Mouse (Mus musculus): ENCODE measurements at regions not wholly inside any gene's neighbourhood (a gene's known extent, or its start where the extent isn't known, plus 50 kb on each side); places are given as distances from the start of the nearest gene placed in this dataset.
"Not testable (repeated sequence)": the region's sequence is repeated elsewhere in the genome, so short reads cannot be mapped to it uniquely, and the experiment has no call there.

DNA sequence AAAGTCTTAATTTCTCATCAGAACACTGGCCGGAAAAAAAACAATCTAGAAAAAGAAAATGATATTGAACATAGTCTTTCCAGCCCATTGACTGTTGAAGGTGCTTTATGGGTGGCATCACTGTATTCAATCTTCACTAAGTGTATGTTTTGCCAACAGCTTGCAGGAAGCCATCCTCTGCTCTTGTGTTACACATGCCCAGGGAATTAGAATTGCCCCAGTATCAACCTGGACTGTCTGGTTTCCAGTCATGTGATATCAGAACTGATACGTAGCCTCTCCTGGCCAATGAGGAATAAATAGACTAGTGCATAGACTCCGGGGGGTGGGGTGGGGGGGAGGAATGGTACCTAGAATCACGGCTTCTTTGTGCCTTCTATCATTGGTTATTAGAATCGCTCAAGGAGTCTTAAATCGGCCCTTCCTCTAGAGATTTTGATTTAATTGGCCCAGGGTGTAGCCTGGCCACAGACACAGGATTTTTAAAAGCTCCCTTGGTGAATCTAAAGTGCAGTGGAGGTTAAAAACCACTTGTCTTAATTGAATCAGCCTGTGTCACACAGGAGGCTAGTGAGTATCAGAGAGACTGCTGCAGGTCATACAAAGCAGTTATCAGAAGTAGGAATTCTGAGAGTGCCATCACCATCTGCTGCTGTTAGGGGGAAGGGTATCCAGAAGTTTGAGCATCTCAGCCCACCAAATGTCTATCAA lies 218.0 kb upstream of the Klf3 start:
- H3K27me3 ChIP-seq (ENCODE audit: poor library complexity, severe bottlenecking) = no peaks in the 10 kb centered on the region
- no peak for DNase-seq (ENCODE audit: extremely low spot score, low spot score)
- H3K27ac ChIP-seq = peak overlapping the region; percentile 60; the same call in 1 of the 2 replicates
- H3K4me1 ChIP-seq = peaks cover 31% of the 10 kb centered on the region
- H3K9me3 ChIP-seq = no peaks in the 10 kb centered on the region; the same call in 1 of the 2 replicates
- no peak overlapping the region for H3K4me3 ChIP-seq
- no peaks in the 10 kb centered on the region for H3K36me3 ChIP-seq (replicated peaks)
- 73% methylated on average over 6 of the region's 6 CpGs for WGBS

DNA sequence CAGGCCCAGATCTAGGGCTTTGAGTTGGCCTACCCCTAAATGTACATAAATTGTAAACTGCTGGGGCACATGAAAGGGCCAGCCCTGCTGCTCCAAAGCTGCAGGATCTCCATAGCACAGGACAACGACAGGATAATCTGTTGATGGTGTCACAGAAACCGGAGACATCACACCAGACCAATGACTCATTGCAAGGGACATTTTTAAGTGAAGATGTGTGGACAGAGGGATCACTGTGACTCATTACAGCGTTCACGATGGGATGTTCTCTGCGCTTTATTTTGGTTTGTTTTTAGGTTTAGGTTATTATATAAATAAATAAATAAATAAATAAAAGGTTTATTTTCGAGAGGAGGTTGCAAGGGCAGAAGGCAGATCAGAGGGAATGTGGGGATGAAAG lies 216.9 kb upstream of the Klf3 start:
- 92% methylated on average over 6 of the region's 6 CpGs for WGBS

DNA sequence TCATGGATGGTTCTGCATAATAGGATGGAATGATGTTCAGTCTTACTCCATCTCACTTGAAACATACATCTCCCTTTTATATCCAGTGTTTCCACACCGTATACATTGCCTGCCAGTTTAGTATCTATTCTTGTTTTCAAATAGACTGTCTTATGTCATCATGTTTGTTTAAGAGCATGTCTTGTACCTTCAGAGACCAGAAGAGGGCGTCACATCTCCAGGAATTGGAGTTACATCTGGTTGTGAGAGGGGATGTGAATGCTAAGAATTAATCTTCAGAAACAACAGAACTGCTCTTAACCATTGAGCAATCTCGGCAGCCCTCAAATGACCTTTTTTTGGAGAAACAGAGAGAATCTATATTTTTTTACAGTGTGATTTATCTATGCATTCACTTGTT lies 216.3 kb upstream of the Klf3 start:
- DNase-seq (ENCODE audit: extremely low spot score, low spot score) = no peak
- Histone ChIP-seq H3K27ac (no peak overlapping the region), H3K4me1 (peaks cover 18% of the 10 kb centered on the region), H3K9me3 (no peaks in the 10 kb centered on the region; the same call in 1 of the 2 replicates), H3K36me3 (replicated peaks) (no peaks in the 10 kb centered on the region), H3K4me3 (no peak overlapping the region), H3K27me3 (ENCODE audit: poor library complexity, severe bottlenecking) (no peaks in the 10 kb centered on the region)
- WGBS = 86% methylated on average over 3 of the region's 3 CpGs

More for the DNA sequence above, 216.9 kb upstream of the Klf3 start:
- H3K4me3 ChIP-seq = no peak overlapping the region
- H3K4me1 ChIP-seq = peaks cover 23% of the 10 kb centered on the region
- H3K27ac ChIP-seq = peak overlapping the region; percentile 60
- H3K9me3 ChIP-seq = no peaks in the 10 kb centered on the region; the same call in 1 of the 2 replicates
- H3K36me3 ChIP-seq (replicated peaks) = no peaks in the 10 kb centered on the region
- no peak for DNase-seq (ENCODE audit: extremely low spot score, low spot score)
- no peaks in the 10 kb centered on the region for H3K27me3 ChIP-seq (ENCODE audit: poor library complexity, severe bottlenecking)

DNA sequence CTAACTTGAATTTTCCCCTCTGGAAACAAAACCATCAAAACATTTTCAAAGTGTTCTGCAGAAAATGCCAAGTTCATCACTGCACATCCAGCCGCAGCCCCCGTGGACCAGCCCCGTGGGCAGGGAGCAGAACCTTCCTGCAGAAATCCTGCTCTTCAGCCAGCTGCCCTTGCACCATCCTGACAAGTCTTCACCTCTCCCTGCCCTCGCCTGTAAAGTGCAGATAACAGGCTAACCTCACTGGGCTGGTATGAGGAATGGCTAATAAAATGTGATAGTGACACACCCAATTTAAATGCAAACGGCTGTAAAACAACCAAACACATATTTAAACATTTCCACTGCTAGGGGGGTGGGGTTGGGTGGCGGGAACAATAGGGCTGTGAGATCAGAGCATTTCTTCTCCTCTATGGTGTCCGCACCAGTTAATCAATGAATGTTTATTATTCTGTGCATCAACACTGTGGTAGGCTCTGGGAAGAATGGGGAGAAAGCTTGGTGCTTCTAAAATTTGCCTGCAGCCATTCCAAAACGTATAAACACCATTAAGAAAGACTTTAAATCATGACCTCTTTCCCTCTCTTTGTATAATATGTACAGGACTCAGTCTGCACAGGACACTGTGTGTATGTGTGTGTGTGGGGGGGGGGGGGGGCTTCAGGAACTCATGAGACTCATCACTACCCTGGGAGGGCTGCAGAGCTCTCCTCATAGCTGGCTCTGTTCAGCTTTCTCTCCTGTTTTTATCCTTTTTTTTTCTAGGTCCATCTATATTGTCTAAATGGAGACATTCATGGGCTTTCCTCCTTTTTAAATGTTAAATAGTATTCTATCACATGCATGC lies 215.1 kb upstream of the Klf3 start:
- WGBS = 76% methylated on average over 8 of the region's 8 CpGs
- no peak overlapping the region for H3K4me3 ChIP-seq
- DNase-seq (ENCODE audit: extremely low spot score, low spot score) = no peak
- no peaks in the 10 kb centered on the region for H3K36me3 ChIP-seq (replicated peaks)
- no peaks in the 10 kb centered on the region; the same call in 1 of the 2 replicates for H3K9me3 ChIP-seq
- no peaks in the 10 kb centered on the region for H3K27me3 ChIP-seq (ENCODE audit: poor library complexity, severe bottlenecking)
- peaks cover 18% of the 10 kb centered on the region for H3K4me1 ChIP-seq
- peak overlapping the region; percentile 61 for H3K27ac ChIP-seq

DNA sequence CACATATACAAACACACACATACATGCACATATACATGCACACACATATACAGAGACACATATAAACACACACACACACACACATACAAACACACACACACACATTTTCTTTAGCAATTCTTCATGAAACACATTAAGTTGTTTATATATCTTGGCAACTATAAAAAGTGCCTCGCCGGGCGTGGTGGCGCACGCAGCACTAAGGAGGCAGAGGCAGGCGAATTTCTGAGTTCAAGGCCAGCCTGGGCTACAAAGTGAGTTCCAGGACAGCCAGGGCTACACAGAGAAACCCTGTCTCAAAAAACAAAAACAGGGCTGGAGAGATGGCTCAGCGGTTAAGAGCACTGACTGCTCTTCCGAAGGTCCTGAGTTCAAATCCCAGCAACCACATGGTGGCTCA lies 214.4 kb upstream of the Klf3 start:
- WGBS = 96% methylated on average over 8 of the region's 8 CpGs
- not testable (repeated sequence) for H3K27me3 ChIP-seq (ENCODE audit: poor library complexity, severe bottlenecking); H3K4me3 ChIP-seq; H3K9me3 ChIP-seq; DNase-seq (ENCODE audit: extremely low spot score, low spot score); H3K27ac ChIP-seq; H3K36me3 ChIP-seq (replicated peaks)
- H3K4me1 ChIP-seq = peaks cover 19% of the 10 kb centered on the region

DNA sequence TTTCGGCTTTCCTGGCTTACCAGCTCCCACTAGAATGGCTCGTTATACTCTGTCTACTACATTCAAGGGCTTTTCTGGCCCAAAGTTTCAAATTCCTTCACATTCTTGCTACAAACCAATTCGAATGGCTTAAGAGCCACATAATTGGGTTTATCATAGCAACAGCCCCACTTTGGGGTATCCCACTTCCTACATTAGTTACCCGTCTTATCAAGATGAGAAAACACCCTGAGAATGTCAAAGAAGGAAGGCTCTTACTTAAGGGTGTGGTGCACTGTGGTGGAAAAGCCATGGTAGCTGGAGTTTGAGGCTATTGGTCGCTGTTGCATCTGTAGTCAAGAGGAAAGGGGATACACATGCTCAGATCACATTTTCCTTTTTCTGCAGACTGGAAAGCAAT lies 213.2 kb upstream of the Klf3 start:
- DNase-seq (ENCODE audit: extremely low spot score, low spot score) = no peak
- Histone ChIP-seq H3K27me3 (ENCODE audit: poor library complexity, severe bottlenecking) (no peaks in the 10 kb centered on the region), H3K4me3 (no peak overlapping the region), H3K4me1 (peaks cover 31% of the 10 kb centered on the region), H3K36me3 (replicated peaks) (no peaks in the 10 kb centered on the region), H3K9me3 (no peaks in the 10 kb centered on the region; the same call in 1 of the 2 replicates), H3K27ac (no peak overlapping the region)
- WGBS = 88% methylated on average over 5 of the region's 5 CpGs

DNA sequence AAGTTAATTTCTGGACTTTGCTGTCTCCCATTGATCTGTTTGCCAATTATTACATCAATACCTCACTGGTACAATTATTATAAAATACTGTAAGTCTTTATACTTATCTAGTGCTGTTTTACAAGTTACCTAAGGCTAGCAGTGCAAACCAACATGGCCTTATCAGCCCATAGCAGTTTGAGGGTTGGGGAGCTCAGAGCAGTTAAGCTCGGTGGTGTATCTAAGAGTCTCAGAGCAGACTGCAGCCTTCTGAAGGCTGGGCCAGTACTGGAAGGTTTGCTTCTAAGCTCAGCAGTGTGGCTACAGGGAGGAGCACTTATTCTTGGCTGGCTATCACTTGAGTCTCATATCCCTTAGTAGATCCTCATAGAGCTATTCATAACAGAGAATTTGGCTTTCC lies 212.4 kb upstream of the Klf3 start:
- Histone ChIP-seq H3K9me3 (no peaks in the 10 kb centered on the region; the same call in 1 of the 2 replicates), H3K27me3 (ENCODE audit: poor library complexity, severe bottlenecking) (no peaks in the 10 kb centered on the region), H3K4me3 (no peak overlapping the region), H3K27ac (no peak overlapping the region), H3K4me1 (peaks cover 32% of the 10 kb centered on the region), H3K36me3 (replicated peaks) (no peaks in the 10 kb centered on the region)
- 93% methylated on average over 1 of the region's 1 CpGs for WGBS
- no peak for DNase-seq (ENCODE audit: extremely low spot score, low spot score)

DNA sequence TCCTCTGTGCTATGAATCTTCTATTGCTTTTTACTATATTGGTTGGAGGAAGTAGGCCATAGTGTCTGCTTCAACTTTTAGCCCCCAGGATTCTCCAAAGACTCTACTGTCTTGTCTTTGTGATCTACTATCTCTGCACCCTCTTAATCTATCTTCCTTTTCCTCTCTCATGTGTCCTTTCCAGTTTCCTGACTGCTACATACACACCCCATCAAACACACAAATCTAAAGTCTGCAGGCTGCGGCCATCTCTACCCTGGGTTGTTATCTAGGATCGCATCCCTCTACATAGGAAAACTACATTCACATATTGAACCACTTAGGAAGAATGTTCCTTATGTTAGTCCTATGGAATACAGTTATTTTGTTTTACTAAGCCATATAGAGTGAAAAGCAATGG lies 211.4 kb upstream of the Klf3 start:
- H3K27ac ChIP-seq = no peak overlapping the region
- WGBS = 99% methylated on average over 2 of the region's 2 CpGs
- no peaks in the 10 kb centered on the region; the same call in 1 of the 2 replicates for H3K9me3 ChIP-seq
- H3K36me3 ChIP-seq (replicated peaks) = no peaks in the 10 kb centered on the region
- no peaks in the 10 kb centered on the region for H3K27me3 ChIP-seq (ENCODE audit: poor library complexity, severe bottlenecking)
- DNase-seq (ENCODE audit: extremely low spot score, low spot score) = no peak
- peaks cover 39% of the 10 kb centered on the region for H3K4me1 ChIP-seq
- H3K4me3 ChIP-seq = no peak overlapping the region

DNA sequence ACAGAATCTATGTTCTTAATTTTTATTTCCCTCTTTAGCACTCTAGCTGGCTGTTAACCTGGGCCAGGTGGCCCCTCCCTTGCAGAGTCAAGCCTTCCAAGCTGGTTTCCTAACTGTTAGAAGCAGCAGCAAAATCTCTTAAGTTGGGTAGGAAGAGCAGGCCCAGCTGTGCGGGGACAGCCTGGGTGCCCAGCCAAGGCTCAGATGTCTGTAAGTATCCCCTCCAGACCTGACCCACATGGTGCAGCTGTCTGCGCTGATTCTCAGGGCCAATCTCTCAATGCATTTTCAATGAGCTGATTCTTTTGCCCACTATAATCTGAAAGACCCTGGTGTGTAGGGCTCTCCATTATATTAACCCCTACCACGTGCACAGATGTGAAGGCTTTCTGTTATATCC lies 208.0 kb upstream of the Klf3 start:
- WGBS = 62% methylated on average over 3 of the region's 3 CpGs
- H3K9me3 ChIP-seq = no peaks in the 10 kb centered on the region
- H3K27me3 ChIP-seq (ENCODE audit: poor library complexity, severe bottlenecking) = no peaks in the 10 kb centered on the region
- H3K4me3 ChIP-seq = no peak overlapping the region
- no peaks in the 10 kb centered on the region for H3K36me3 ChIP-seq (replicated peaks)
- H3K4me1 ChIP-seq = peaks cover 53% of the 10 kb centered on the region
- no peak for DNase-seq (ENCODE audit: extremely low spot score, low spot score)
- H3K27ac ChIP-seq = peak overlapping the region; percentile 26

DNA sequence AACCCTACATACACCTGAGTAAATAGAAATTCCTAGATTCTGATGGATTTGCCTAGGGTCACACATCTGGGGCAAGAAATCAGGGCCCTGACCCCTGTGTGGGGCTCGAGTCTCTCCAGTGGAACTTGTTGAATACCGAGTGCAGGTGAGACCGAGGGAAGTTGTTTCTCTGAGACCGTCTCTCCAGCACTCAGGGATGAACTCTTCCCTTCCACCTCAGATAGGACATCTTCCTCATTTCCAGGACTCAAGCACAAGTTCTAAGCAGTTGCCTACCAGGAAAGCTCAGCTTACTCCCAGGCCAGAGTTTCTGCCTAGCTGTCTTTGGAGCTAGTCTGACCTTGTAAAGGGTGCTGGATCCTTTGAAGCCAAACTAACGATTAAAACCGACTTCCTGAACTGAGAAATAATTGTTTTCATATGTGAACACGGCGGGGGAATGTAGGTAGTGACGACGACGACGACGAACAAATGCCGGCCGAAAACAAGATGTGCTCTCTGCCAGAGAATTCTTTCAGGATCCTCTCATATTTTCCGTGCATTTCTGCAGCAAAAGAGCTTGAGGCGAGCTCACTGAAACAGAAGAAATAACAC lies 207.3 kb upstream of the Klf3 start:
- H3K27ac ChIP-seq = peak overlapping the region; percentile 26
- no peaks in the 10 kb centered on the region for H3K36me3 ChIP-seq (replicated peaks)
- WGBS = 69% methylated on average over 17 of the region's 17 CpGs
- H3K4me3 ChIP-seq = no peak overlapping the region
- DNase-seq (ENCODE audit: extremely low spot score, low spot score) = no peak
- no peaks in the 10 kb centered on the region for H3K27me3 ChIP-seq (ENCODE audit: poor library complexity, severe bottlenecking)
- H3K9me3 ChIP-seq = no peaks in the 10 kb centered on the region
- peaks cover 60% of the 10 kb centered on the region for H3K4me1 ChIP-seq

DNA sequence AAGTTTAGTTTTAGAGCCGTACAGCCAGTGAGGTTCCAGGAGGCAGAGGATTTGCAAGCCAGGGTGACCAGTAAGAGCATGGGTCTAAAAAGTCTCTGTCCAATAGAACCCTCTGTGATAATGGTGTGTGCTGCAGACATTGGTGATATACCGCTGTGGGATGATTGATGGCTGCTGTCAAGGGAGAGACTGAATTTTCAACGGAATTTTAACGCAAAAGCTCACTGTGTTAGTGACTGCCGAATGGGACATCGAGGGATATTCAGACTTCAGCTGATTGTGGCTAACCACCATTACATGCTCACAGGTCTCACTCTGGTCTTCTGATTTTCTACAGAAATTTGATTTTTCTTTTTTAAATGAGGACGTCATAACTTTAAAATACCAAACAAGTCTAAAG lies 206.2 kb upstream of the Klf3 start:
- H3K27ac ChIP-seq = peak overlapping the region; percentile 21; the same call in 1 of the 2 replicates
- no peaks in the 10 kb centered on the region for H3K9me3 ChIP-seq
- 87% methylated on average over 7 of the region's 7 CpGs for WGBS
- no peaks in the 10 kb centered on the region for H3K36me3 ChIP-seq (replicated peaks)
- H3K4me3 ChIP-seq = no peak overlapping the region
- H3K4me1 ChIP-seq = peaks cover 68% of the 10 kb centered on the region
- H3K27me3 ChIP-seq (ENCODE audit: poor library complexity, severe bottlenecking) = no peaks in the 10 kb centered on the region
- no peak for DNase-seq (ENCODE audit: extremely low spot score, low spot score)

DNA sequence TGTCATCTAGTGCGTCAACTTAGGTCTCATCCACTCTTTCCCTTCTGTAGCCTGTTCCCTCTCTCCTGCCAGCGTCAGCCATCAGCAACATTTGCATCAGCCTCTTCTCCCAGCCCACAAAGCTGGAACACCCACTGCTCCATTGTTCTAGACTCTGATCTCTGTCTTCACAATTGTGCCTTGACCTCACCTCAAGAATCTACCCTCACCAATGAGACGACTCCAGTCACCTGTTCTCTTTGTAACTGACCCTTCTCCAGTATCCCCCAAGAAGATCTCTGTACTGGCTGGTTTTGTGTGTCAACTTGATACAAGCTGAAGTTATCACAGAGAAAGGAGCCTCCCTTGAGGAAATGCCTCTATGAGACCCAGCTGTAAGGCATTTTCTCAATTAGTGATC lies 205.7 kb upstream of the Klf3 start:
- H3K27ac ChIP-seq = peak overlapping the region; percentile 21; the same call in 1 of the 2 replicates
- peaks cover 69% of the 10 kb centered on the region for H3K4me1 ChIP-seq
- no peak for DNase-seq (ENCODE audit: extremely low spot score, low spot score)
- WGBS = 59% methylated on average over 3 of the region's 3 CpGs
- no peaks in the 10 kb centered on the region for H3K9me3 ChIP-seq
- H3K27me3 ChIP-seq (ENCODE audit: poor library complexity, severe bottlenecking) = no peaks in the 10 kb centered on the region
- H3K36me3 ChIP-seq (replicated peaks) = no peaks in the 10 kb centered on the region
- no peak overlapping the region for H3K4me3 ChIP-seq

DNA sequence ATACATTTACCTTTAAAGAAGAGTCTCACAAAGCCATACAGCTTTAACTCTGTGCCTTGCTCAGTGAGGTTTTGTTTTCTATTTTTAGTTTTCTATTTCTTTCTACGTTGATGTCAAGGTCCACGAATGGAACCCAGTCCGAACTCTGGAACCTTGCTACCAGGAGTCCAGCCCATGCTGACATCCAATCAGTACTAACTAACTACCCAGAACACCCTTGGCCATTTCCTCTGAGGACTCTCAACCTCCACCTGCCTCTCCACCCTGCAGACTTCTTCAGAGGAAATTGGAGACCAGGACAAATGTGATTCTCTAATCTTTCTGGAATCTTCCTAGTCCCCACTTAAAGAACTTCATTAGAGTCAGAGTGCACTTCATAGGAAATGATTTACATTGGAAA lies 204.6 kb upstream of the Klf3 start:
- peaks cover 76% of the 10 kb centered on the region for H3K4me1 ChIP-seq
- no peak overlapping the region for H3K27ac ChIP-seq
- H3K27me3 ChIP-seq (ENCODE audit: poor library complexity, severe bottlenecking) = no peaks in the 10 kb centered on the region
- DNase-seq (ENCODE audit: extremely low spot score, low spot score) = no peak
- no peak overlapping the region for H3K4me3 ChIP-seq
- WGBS = 95% methylated on average over 3 of the region's 3 CpGs
- no peaks in the 10 kb centered on the region for H3K9me3 ChIP-seq
- H3K36me3 ChIP-seq (replicated peaks) = no peaks in the 10 kb centered on the region

All from forebrain, embryonic 10.5 days (tissue).